Mouse (Mus musculus) liver, embryonic 16.5 days (tissue): ENCODE results near the gene Abhd13. TPM values are rescaled to one million over a fixed set of nuclear protein-coding genes. Genes with fewer than 3 reads are reported as not detected.

Source experiments
- ATAC-seq: fragments of 200-750 bp; cut with Nextera tagmentation; 2 replicates; pipeline ENCODE4 v1.8.0; 2017; ENCODE audit warnings: low read depth, mild to moderate bottlenecking, moderate number of reproducible peaks, moderate library complexity
- H3K27ac ChIP-seq: fragments of 300-500 bp; sonication (generic); 2 replicates; pipeline ENCODE4 v1.5.1; 2014; ENCODE audit warnings: mild to moderate bottlenecking, low read length
- H3K27me3 ChIP-seq: fragments of 300-500 bp; sonication (generic); 2 replicates; pipeline ENCODE4 v1.6.1; 2014; ENCODE audit warnings: low read depth, low read length, mixed read lengths; ENCODE audit not compliant: control insufficient read depth, insufficient read depth
- H3K36me3 ChIP-seq: fragments of 300-500 bp; sonication (generic); 2 replicates; pipeline ENCODE4 v1.6.1; 2014; ENCODE audit warnings: mild to moderate bottlenecking; ENCODE audit not compliant: control insufficient read depth, insufficient read depth
- H3K4me1 ChIP-seq: fragments of 300-500 bp; sonication (generic); 2 replicates; pipeline ENCODE4 v1.6.1; 2014; ENCODE audit warnings: low read depth, low read length, mixed read lengths; ENCODE audit not compliant: control insufficient read depth
- H3K4me2 ChIP-seq: fragments of 300-500 bp; sonication (generic); 2 replicates; pipeline ENCODE4 v1.6.1; 2014; ENCODE audit warnings: low read depth, low read length, mixed read lengths
- H3K4me3 ChIP-seq: fragments of 300-500 bp; sonication (generic); 2 replicates; pipeline ENCODE4 v1.5.1; 2014; ENCODE audit warnings: low read depth, mild to moderate bottlenecking, low read length
- H3K9ac ChIP-seq: fragments of 300-500 bp; sonication (generic); 2 replicates; pipeline ENCODE4 v1.6.1; 2014; ENCODE audit warnings: low read depth, low read length
- H3K9me3 ChIP-seq: fragments of 300-500 bp; sonication (generic); replicated peaks from 2 replicates; pipeline ENCODE4 v1.6.1; 2016; ENCODE audit warnings: low read length; ENCODE audit not compliant: control insufficient read depth
- WGBS: fragments of 180-500 bp; shearing (Covaris S2); extraction: QIAGEN DNeasy Blood & Tissue Kit; methylation state at CpG from one replicate; pipeline ENCODE4 v1.1.7; 2014; ENCODE audit not compliant: insufficient replicate concordance; 5-methylcytosine and 5-hydroxymethylcytosine counted together
- polyA plus RNA-seq: library from polyadenylated mRNA; unstranded; fragments of >200 nt; fragmentation: Nextera tagmentation; extraction: Ambion mirVana; gene quantifications from 2 replicates; pipeline ENCODE4 v1.2.1, GENCODE M21; 2015

The Abhd13 gene
- polyA plus RNA-seq, 1 experiment from 2014 or later: 4.4 TPM

GRCm38 (mm10) chr8:10006156-10006985 is 28.9 kb downstream of the Abhd13 start, which contains the start of gene Tnfsf13b:
Tnfsf13b (plus strand) TSS chr8:10006467.
- ATAC-seq: no peak

GRCm38 (mm10) chr8:10006986-10007659 is 29.6 kb downstream of the Abhd13 start:
- H3K27me3 ChIP-seq: peaks cover 2% of the 10 kb centered on the region; the same call in 1 of the 2 replicates
- WGBS: 6% methylated on average over 29 of the region's 29 CpGs
- no peaks in the 10 kb centered on the region for H3K9me3 ChIP-seq
- no peaks in the 10 kb centered on the region for H3K4me1 ChIP-seq
- H3K27ac ChIP-seq: no peak overlapping the region
- H3K36me3 ChIP-seq: no peaks in the 10 kb centered on the region
- no peak for ATAC-seq
- H3K4me3 ChIP-seq: peak overlapping the region; percentile 27
- H3K4me2 ChIP-seq: peak overlapping the region; percentile 44
- H3K9ac ChIP-seq: no peak overlapping the region

More at GRCm38 (mm10) chr8:10006156-10006985, 28.9 kb downstream of the Abhd13 start, which contains the start of gene Tnfsf13b:
- Histone ChIP-seq H3K4me2 (peak within 1 kb of the TSS; percentile 44), H3K9ac (no peak within 1 kb of the TSS), H3K36me3 (no peaks in the 10 kb centered on the region), H3K4me3 (peak within 1 kb of the TSS; percentile 27), H3K27ac (no peak within 1 kb of the TSS), H3K9me3 (no peaks in the 10 kb centered on the region), H3K27me3 (peaks cover 2% of the 10 kb centered on the region; the same call in 1 of the 2 replicates), H3K4me1 (no peaks in the 10 kb centered on the region)
- WGBS: 46% methylated on average over 16 of the region's 16 CpGs

- peak overlapping the region; percentile 44; the same call in 1 of the 2 replicates for H3K4me2 ChIP-seq
- H3K27ac ChIP-seq: no peak overlapping the region
- WGBS: 34% methylated on average over 6 of the region's 6 CpGs
- H3K4me1 ChIP-seq: no peaks in the 10 kb centered on the region
- H3K4me3 ChIP-seq: peak overlapping the region; percentile 27; the same call in 1 of the 2 replicates
- H3K9me3 ChIP-seq: no peaks in the 10 kb centered on the region
- H3K9ac ChIP-seq: no peak overlapping the region
- no peaks in the 10 kb centered on the region for H3K36me3 ChIP-seq
- ATAC-seq: no peak
- peaks cover 2% of the 10 kb centered on the region; the same call in 1 of the 2 replicates for H3K27me3 ChIP-seq
These were observed 30.1 kb downstream of the Abhd13 start for GRCm38 (mm10) chr8:10007660-10008028.

GRCm38 (mm10) chr8:10016252-10016651 is 38.7 kb downstream of the Abhd13 start:
- no peaks in the 10 kb centered on the region for H3K27me3 ChIP-seq
- H3K4me1 ChIP-seq: no peaks in the 10 kb centered on the region
- no peak overlapping the region for H3K4me2 ChIP-seq
- no peaks in the 10 kb centered on the region for H3K9me3 ChIP-seq
- no peak overlapping the region for H3K9ac ChIP-seq
- 61% methylated on average over 1 of the region's 1 CpGs for WGBS
- no peak overlapping the region for H3K27ac ChIP-seq
- ATAC-seq: no peak
- H3K36me3 ChIP-seq: no peaks in the 10 kb centered on the region
- no peak overlapping the region for H3K4me3 ChIP-seq

GRCm38 (mm10) chr8:10017231-10017630 is 39.7 kb downstream of the Abhd13 start:
- H3K4me3 ChIP-seq: no peak overlapping the region
- no peak overlapping the region for H3K27ac ChIP-seq
- H3K27me3 ChIP-seq: no peaks in the 10 kb centered on the region
- no peak for ATAC-seq
- no peak overlapping the region for H3K4me2 ChIP-seq
- H3K4me1 ChIP-seq: no peaks in the 10 kb centered on the region
- no peak overlapping the region for H3K9ac ChIP-seq
- no peaks in the 10 kb centered on the region for H3K9me3 ChIP-seq
- 66% methylated on average over 3 of the region's 3 CpGs for WGBS
- no peaks in the 10 kb centered on the region for H3K36me3 ChIP-seq

- no peak overlapping the region for H3K4me2 ChIP-seq
- no peaks in the 10 kb centered on the region for H3K27me3 ChIP-seq
- ATAC-seq: no peak
- H3K4me1 ChIP-seq: no peaks in the 10 kb centered on the region
- no peaks in the 10 kb centered on the region for H3K36me3 ChIP-seq
- 35% methylated on average over 8 of the region's 8 CpGs for WGBS
- no peaks in the 10 kb centered on the region for H3K9me3 ChIP-seq
- H3K27ac ChIP-seq: 0 out of 2 replicates have a peak overlapping the region, but pooled peaks have one; percentile 26
- no peak overlapping the region for H3K4me3 ChIP-seq
- H3K9ac ChIP-seq: no peak overlapping the region
These were observed 53.0 kb downstream of the Abhd13 start for GRCm38 (mm10) chr8:10030320-10031060.

GRCm38 (mm10) chr8:10031177-10031576 is 53.7 kb downstream of the Abhd13 start:
- no peaks in the 10 kb centered on the region for H3K9me3 ChIP-seq
- WGBS: 49% methylated on average over 9 of the region's 9 CpGs
- no peaks in the 10 kb centered on the region for H3K4me1 ChIP-seq
- H3K4me2 ChIP-seq: no peak overlapping the region
- H3K36me3 ChIP-seq: no peaks in the 10 kb centered on the region
- ATAC-seq: no peak
- H3K9ac ChIP-seq: no peak overlapping the region
- H3K27me3 ChIP-seq: no peaks in the 10 kb centered on the region
- no peak overlapping the region for H3K4me3 ChIP-seq
- H3K27ac ChIP-seq: no peak overlapping the region

- Histone ChIP-seq H3K9me3 (no peaks in the 10 kb centered on the region), H3K27me3 (no peaks in the 10 kb centered on the region), H3K36me3 (no peaks in the 10 kb centered on the region), H3K4me3 (no peak overlapping the region), H3K4me1 (no peaks in the 10 kb centered on the region), H3K4me2 (no peak overlapping the region), H3K9ac (no peak overlapping the region), H3K27ac (no peak overlapping the region)
- WGBS: 34% methylated on average over 3 of the region's 3 CpGs
- ATAC-seq: no peak
These were observed 63.4 kb downstream of the Abhd13 start for GRCm38 (mm10) chr8:10040866-10041265.
